Mouse (Mus musculus) MEL (cell line): Measurements from ENCODE around the gene Pde11a.

Experiments used
- CTCF ChIP-seq, 3 experiments: IDR thresholded peaks in 2 of 3; conservative IDR thresholded peaks in 1 of 3; 2 replicates each; pipeline ENCODE4 v1.5.1; 2011 to 2012; ENCODE audit warnings: low read length in 3 of 3, low read depth in 2 of 3, mild to moderate bottlenecking in 2 of 3, improper control_type of control experiment in 1 of 3, inconsistent platforms in 1 of 3, mixed read lengths in 1 of 3, moderate library complexity in 1 of 3; ENCODE audit not compliant: control insufficient read depth in 1 of 3, insufficient read depth in 1 of 3, poor library complexity in 1 of 3, severe bottlenecking in 1 of 3
- E2F4 ChIP-seq: IDR thresholded peaks from 2 replicates; pipeline ENCODE4 v1.6.1; 2011; ENCODE audit warnings: low read depth, low read length, improper control_type of control experiment, borderline replicate concordance
- ELF1 ChIP-seq: IDR thresholded peaks from 2 replicates; pipeline ENCODE4 v1.6.1; 2014; ENCODE audit warnings: low read depth, mild to moderate bottlenecking, inconsistent platforms, low read length, improper control_type of control experiment, moderate library complexity
- EP300 ChIP-seq, 2 experiments: IDR thresholded peaks; 2 replicates each; pipeline ENCODE4 v1.6.1; 2011; ENCODE audit warnings: improper control_type of control experiment in 2 of 2, low read length in 2 of 2, low read depth in 1 of 2, mild to moderate bottlenecking in 1 of 2
- MAFK ChIP-seq: IDR thresholded peaks from 2 replicates; pipeline ENCODE4 v1.6.1; 2011; ENCODE audit warnings: low read depth, mild to moderate bottlenecking, low read length, improper control_type of control experiment, borderline replicate concordance
- MAX ChIP-seq: IDR thresholded peaks from 2 replicates; pipeline ENCODE4 v1.6.1; 2011; ENCODE audit warnings: low read length, improper control_type of control experiment
- MAZ ChIP-seq: IDR thresholded peaks from 2 replicates; pipeline ENCODE4 v1.6.1; 2012; ENCODE audit warnings: low read depth, mild to moderate bottlenecking, inconsistent platforms, low read length, improper control_type of control experiment
- POLR2A ChIP-seq, 2 experiments: IDR thresholded peaks; 2 replicates each; pipeline ENCODE4 v1.6.1; 2011 to 2012; ENCODE audit warnings: low read length in 2 of 2, mild to moderate bottlenecking in 2 of 2, control low read depth in 1 of 2, improper control_type of control experiment in 1 of 2, low read depth in 1 of 2, moderate library complexity in 1 of 2; ENCODE audit not compliant: control insufficient read depth in 1 of 2, insufficient read depth in 1 of 2, poor library complexity in 1 of 2
- UBTF ChIP-seq: IDR thresholded peaks from 2 replicates; pipeline ENCODE4 v1.6.1; 2012; ENCODE audit warnings: low read depth, mild to moderate bottlenecking, inconsistent platforms, low read length, improper control_type of control experiment, moderate library complexity, borderline replicate concordance; ENCODE audit not compliant: insufficient read depth
- USF1 ChIP-seq: IDR thresholded peaks from 2 replicates; pipeline ENCODE4 v1.6.1; 2014; ENCODE audit warnings: low read depth, mild to moderate bottlenecking, inconsistent platforms, low read length, improper control_type of control experiment, moderate library complexity

DNA sequence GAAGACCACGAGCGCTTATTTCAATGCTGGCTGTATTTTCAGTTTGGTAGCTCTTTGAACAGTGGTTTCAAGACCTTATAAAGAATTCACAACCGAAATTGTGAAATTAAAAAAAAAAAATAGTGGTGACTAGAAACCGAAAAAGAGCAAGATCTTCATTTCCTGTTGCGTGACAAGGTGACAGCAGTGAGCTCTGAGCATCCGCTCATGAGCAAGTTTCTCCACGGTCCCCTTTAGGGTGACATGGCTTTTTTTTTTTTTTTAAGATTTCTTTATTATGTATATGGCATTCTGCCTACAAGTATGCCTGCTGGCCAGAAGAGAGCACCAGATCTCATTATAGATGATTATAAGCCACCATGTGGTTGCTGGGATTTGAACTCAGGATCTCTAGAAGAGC, 323.1 kb downstream of the Pde11a start:
- TF ChIP-seq ELF1, result no peak
- TF ChIP-seq UBTF, result no peak
- no peak for TF ChIP-seq CTCF (IDR thresholded peaks at IDR 0.05 in 2 of 3, conservative IDR thresholded peaks at IDR 0.05 in 1 of 3; ENCODE audit: control insufficient read depth in 1 of 3, insufficient read depth in 1 of 3, low read depth in 2 of 3, low read length in 3 of 3, poor library complexity in 1 of 3, severe bottlenecking in 1 of 3)
- no peak for TF ChIP-seq MAZ
- no peak for TF ChIP-seq MAFK
- no peak for TF ChIP-seq EP300 (IDR thresholded peaks at IDR 0.05; ENCODE audit: low read depth in 1 of 2, low read length in 2 of 2)
- TF ChIP-seq MAX, result no peak
- no peak for TF ChIP-seq USF1
- TF ChIP-seq POLR2A (IDR thresholded peaks at IDR 0.05; ENCODE audit: control insufficient read depth in 1 of 2, insufficient read depth in 1 of 2, low read depth in 1 of 2, low read length in 2 of 2, poor library complexity in 1 of 2), result no peak
- no peak for TF ChIP-seq E2F4
